Mouse (Mus musculus) heart, embryonic 15.5 days (tissue): ENCODE results near the gene Reg4. TPM values are rescaled to one million over a fixed set of nuclear protein-coding genes. Genes with fewer than 3 reads are reported as not detected.

Source experiments
- ATAC-seq: fragments of 200-750 bp; cut with Nextera tagmentation; replicated peaks from 2 replicates; pipeline ENCODE4 v1.8.0; 2017; ENCODE audit warnings: low read depth, moderate TSS enrichment; ENCODE audit not compliant: insufficient number of reproducible peaks, insufficient read depth, low FRiP score
- H3K27ac ChIP-seq: fragments of 300-500 bp; sonication (generic); 2 replicates; pipeline ENCODE4 v1.5.1; 2015; ENCODE audit warnings: mild to moderate bottlenecking, inconsistent platforms
- H3K27me3 ChIP-seq: fragments of 300-500 bp; sonication (generic); 2 replicates; pipeline ENCODE4 v1.6.1; 2015; ENCODE audit warnings: inconsistent platforms
- H3K36me3 ChIP-seq: fragments of 300-500 bp; sonication (generic); 2 replicates; pipeline ENCODE4 v1.6.1; 2015; ENCODE audit warnings: mild to moderate bottlenecking, inconsistent platforms
- H3K4me1 ChIP-seq: fragments of 300-500 bp; sonication (generic); replicated peaks from 2 replicates; pipeline ENCODE4 v1.6.1; 2015; ENCODE audit warnings: inconsistent platforms
- H3K4me2 ChIP-seq: fragments of 300-500 bp; sonication (generic); 2 replicates; pipeline ENCODE4 v1.6.1; 2015; ENCODE audit warnings: inconsistent platforms, mild to moderate bottlenecking, moderate library complexity
- H3K4me3 ChIP-seq: fragments of 300-500 bp; sonication (generic); 2 replicates; pipeline ENCODE4 v1.5.1; 2015; ENCODE audit warnings: mild to moderate bottlenecking, inconsistent platforms
- H3K9ac ChIP-seq: fragments of 300-500 bp; sonication (generic); 2 replicates; pipeline ENCODE4 v1.6.1; 2015; ENCODE audit warnings: mild to moderate bottlenecking, inconsistent platforms
- H3K9me3 ChIP-seq: fragments of 300-500 bp; sonication (generic); replicated peaks from 2 replicates; pipeline ENCODE4 v1.6.1; 2016; ENCODE audit warnings: inconsistent platforms
- WGBS: fragments of 180-500 bp; shearing (Covaris S2); methylation state at CpG from one replicate; pipeline ENCODE4 v1.1.7; 2015; ENCODE audit warnings: mixed read lengths; 5-methylcytosine and 5-hydroxymethylcytosine counted together
- polyA plus RNA-seq: library from polyadenylated mRNA; unstranded; fragments of >200 nt; fragmentation: Nextera tagmentation; extraction: Ambion mirVana; gene quantifications from 2 replicates; pipeline ENCODE4 v1.2.1, GENCODE M21; 2015

Reg4 gene
- not detected in 2 replicates for polyA plus RNA-seq

- H3K4me2 ChIP-seq: no peak within 1 kb of the TSS
- ATAC-seq: no peak
- H3K9me3 ChIP-seq: no peaks in the 10 kb centered on the region
- H3K4me1 ChIP-seq: peaks cover 7% of the 10 kb centered on the region
- H3K27me3 ChIP-seq: no peaks in the 10 kb centered on the region
- no peaks in the 10 kb centered on the region for H3K36me3 ChIP-seq
- 72% methylated on average over 8 of the region's 8 CpGs for WGBS
- no peak within 1 kb of the TSS for H3K27ac ChIP-seq
- no peak within 1 kb of the TSS for H3K4me3 ChIP-seq
- no peak within 1 kb of the TSS for H3K9ac ChIP-seq
Observed at GRCm38 (mm10) chr3:98221856-98222255, at the start of gene Reg4. Gene Reg4, plus strand, starts transcription at chr3:98222156.

GRCm38 (mm10) chr3:98178340-98178739 lies 43.6 kb upstream of the Reg4 start:
- no peak overlapping the region for H3K4me3 ChIP-seq
- WGBS: 52% methylated on average over 4 of the region's 4 CpGs

GRCm38 (mm10) chr3:98180805-98181204 lies 41.2 kb upstream of the Reg4 start:
- H3K36me3 ChIP-seq: no peaks in the 10 kb centered on the region

More at GRCm38 (mm10) chr3:98178340-98178739, 43.6 kb upstream of the Reg4 start:
- Histone ChIP-seq H3K9me3 (no peaks in the 10 kb centered on the region), H3K27ac (peak overlapping the region; percentile 31; the same call in 1 of the 2 replicates), H3K4me1 (no peaks in the 10 kb centered on the region), H3K4me2 (no peak overlapping the region), H3K27me3 (no peaks in the 10 kb centered on the region), H3K9ac (no peak overlapping the region), H3K36me3 (no peaks in the 10 kb centered on the region)
- ATAC-seq: no peak

GRCm38 (mm10) chr3:98185163-98185714 lies 36.7 kb upstream of the Reg4 start:
- Histone ChIP-seq H3K4me2 (no peak overlapping the region), H3K9me3 (no peaks in the 10 kb centered on the region), H3K4me1 (no peaks in the 10 kb centered on the region), H3K27me3 (no peaks in the 10 kb centered on the region), H3K36me3 (no peaks in the 10 kb centered on the region), H3K9ac (no peak overlapping the region), H3K27ac (no peak overlapping the region), H3K4me3 (no peak overlapping the region)
- WGBS: 62% methylated on average over 10 of the region's 10 CpGs
- ATAC-seq: no peak

More at GRCm38 (mm10) chr3:98180805-98181204, 41.2 kb upstream of the Reg4 start:
- 26% methylated on average over 7 of the region's 7 CpGs for WGBS
- H3K4me3 ChIP-seq: no peak overlapping the region
- no peak overlapping the region for H3K27ac ChIP-seq
- no peaks in the 10 kb centered on the region for H3K4me1 ChIP-seq
- H3K9me3 ChIP-seq: no peaks in the 10 kb centered on the region
- no peak overlapping the region for H3K9ac ChIP-seq
- H3K4me2 ChIP-seq: no peak overlapping the region
- H3K27me3 ChIP-seq: no peaks in the 10 kb centered on the region
- ATAC-seq: no peak

GRCm38 (mm10) chr3:98187777-98188176 lies 34.2 kb upstream of the Reg4 start:
- H3K4me3 ChIP-seq: no peak overlapping the region

GRCm38 (mm10) chr3:98197711-98198532 lies 24.0 kb upstream of the Reg4 start:
- no peak overlapping the region for H3K4me2 ChIP-seq
- H3K27ac ChIP-seq: no peak overlapping the region
- no peak for ATAC-seq

More at GRCm38 (mm10) chr3:98187777-98188176, 34.2 kb upstream of the Reg4 start:
- H3K4me1 ChIP-seq: no peaks in the 10 kb centered on the region
- no peak overlapping the region for H3K27ac ChIP-seq
- H3K27me3 ChIP-seq: no peaks in the 10 kb centered on the region
- WGBS: 82% methylated on average over 3 of the region's 3 CpGs
- no peaks in the 10 kb centered on the region for H3K36me3 ChIP-seq
- no peak overlapping the region for H3K9ac ChIP-seq
- no peaks in the 10 kb centered on the region for H3K9me3 ChIP-seq
- no peak for ATAC-seq
- H3K4me2 ChIP-seq: no peak overlapping the region

GRCm38 (mm10) chr3:98199747-98200146 lies 22.2 kb upstream of the Reg4 start:
- 59% methylated on average over 5 of the region's 5 CpGs for WGBS
- Histone ChIP-seq H3K9ac (no peak overlapping the region), H3K27me3 (no peaks in the 10 kb centered on the region), H3K36me3 (no peaks in the 10 kb centered on the region), H3K27ac (no peak overlapping the region), H3K9me3 (no peaks in the 10 kb centered on the region), H3K4me3 (no peak overlapping the region), H3K4me1 (no peaks in the 10 kb centered on the region), H3K4me2 (no peak overlapping the region)
- ATAC-seq: no peak

More at GRCm38 (mm10) chr3:98197711-98198532, 24.0 kb upstream of the Reg4 start:
- no peak overlapping the region for H3K9ac ChIP-seq
- no peaks in the 10 kb centered on the region for H3K9me3 ChIP-seq
- H3K4me3 ChIP-seq: no peak overlapping the region
- no peaks in the 10 kb centered on the region for H3K4me1 ChIP-seq
- no peaks in the 10 kb centered on the region for H3K27me3 ChIP-seq
- no peaks in the 10 kb centered on the region for H3K36me3 ChIP-seq
- WGBS: 40% methylated on average over 9 of the region's 9 CpGs

GRCm38 (mm10) chr3:98203282-98203681 lies 18.7 kb upstream of the Reg4 start:
- H3K4me3 ChIP-seq: no peak overlapping the region
- 53% methylated on average over 5 of the region's 5 CpGs for WGBS

GRCm38 (mm10) chr3:98206977-98207376 lies 15.0 kb upstream of the Reg4 start:
- no peaks in the 10 kb centered on the region for H3K9me3 ChIP-seq
- no peak for ATAC-seq

More at GRCm38 (mm10) chr3:98203282-98203681, 18.7 kb upstream of the Reg4 start:
- Histone ChIP-seq H3K27ac (no peak overlapping the region), H3K4me2 (no peak overlapping the region), H3K36me3 (no peaks in the 10 kb centered on the region), H3K4me1 (no peaks in the 10 kb centered on the region), H3K9ac (no peak overlapping the region), H3K9me3 (no peaks in the 10 kb centered on the region), H3K27me3 (no peaks in the 10 kb centered on the region)
- no peak for ATAC-seq

GRCm38 (mm10) chr3:98209161-98209560 lies 12.8 kb upstream of the Reg4 start:
- Histone ChIP-seq H3K36me3 (no peaks in the 10 kb centered on the region), H3K4me3 (no peak overlapping the region), H3K27me3 (no peaks in the 10 kb centered on the region), H3K9me3 (no peaks in the 10 kb centered on the region), H3K4me2 (no peak overlapping the region), H3K4me1 (no peaks in the 10 kb centered on the region), H3K9ac (no peak overlapping the region), H3K27ac (no peak overlapping the region)
- WGBS: 73% methylated on average over 4 of the region's 4 CpGs
- no peak for ATAC-seq

More at GRCm38 (mm10) chr3:98206977-98207376, 15.0 kb upstream of the Reg4 start:
- Histone ChIP-seq H3K4me2 (no peak overlapping the region), H3K36me3 (no peaks in the 10 kb centered on the region), H3K27ac (no peak overlapping the region), H3K27me3 (no peaks in the 10 kb centered on the region), H3K4me3 (no peak overlapping the region), H3K4me1 (no peaks in the 10 kb centered on the region), H3K9ac (no peak overlapping the region)
- WGBS: 29% methylated on average over 3 of the region's 3 CpGs

GRCm38 (mm10) chr3:98210860-98211259 lies 11.1 kb upstream of the Reg4 start:
- no peak overlapping the region for H3K4me2 ChIP-seq
- no peak overlapping the region for H3K27ac ChIP-seq
- H3K9ac ChIP-seq: no peak overlapping the region
- H3K4me1 ChIP-seq: no peaks in the 10 kb centered on the region
- no peaks in the 10 kb centered on the region for H3K27me3 ChIP-seq
- H3K4me3 ChIP-seq: no peak overlapping the region
- no peaks in the 10 kb centered on the region for H3K9me3 ChIP-seq
- no peak for ATAC-seq
- WGBS: 57% methylated on average over 10 of the region's 10 CpGs
- H3K36me3 ChIP-seq: no peaks in the 10 kb centered on the region
